Mouse (Mus musculus): ENCODE data around the gene Tnrc6c. TPM values are rescaled to one million over a fixed set of nuclear protein-coding genes. Genes with fewer than 3 reads are reported as not detected.

Tnrc6c gene
- total and polyA plus RNA-seq, 3 experiments, result 6.9 to 16.7 (median 12.8) TPM

DNA sequence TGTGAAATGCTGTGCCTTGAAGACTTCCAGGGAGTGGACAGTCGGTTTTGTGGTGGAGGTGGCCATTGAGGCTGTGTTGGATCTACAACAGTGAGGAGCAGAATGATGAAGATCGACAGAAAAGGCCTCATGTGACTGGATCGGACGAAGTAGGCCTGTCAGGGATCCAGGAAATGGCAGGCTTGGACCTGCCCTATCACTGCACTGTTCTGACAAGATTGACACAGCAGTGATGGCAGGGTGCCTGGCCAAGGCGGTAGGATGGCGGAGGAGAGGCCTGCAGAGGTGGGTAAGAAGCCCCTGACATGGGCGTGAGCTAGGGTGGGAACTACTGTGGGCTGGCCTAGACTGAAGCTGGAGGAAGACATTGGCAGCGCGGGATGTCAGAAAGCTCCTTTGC lies 110.2 kb downstream of the Tnrc6c start:
- Histone ChIP-seq H3K27me3 (replicated peaks) (no peaks in the 10 kb centered on the region), H3K9me3 (replicated peaks; ENCODE audit: low read length) (no peaks in the 10 kb centered on the region), H3K4me3 (replicated peaks in 1 of 3; ENCODE audit: low read depth in 2 of 3, low read length in 2 of 3, poor library complexity in 1 of 3) (no peak overlapping the region), H3K4me2 (ENCODE audit: insufficient read depth, low read depth, poor library complexity, severe bottlenecking) (no peak overlapping the region), H3K9ac (ENCODE audit: insufficient read depth, low read depth) (no peak overlapping the region), H3K4me1 (ENCODE audit: control insufficient read depth in 1 of 2, insufficient read depth in 2 of 2) (peaks cover 7 to 34% of the 10 kb centered on the region in 2 experiments), H3K79me2 (replicated peaks; ENCODE audit: control insufficient read depth, extremely low read depth, insufficient read depth, poor library complexity, severe bottlenecking) (no peaks in the 10 kb centered on the region), H3K36me3 (replicated peaks in 1 of 2; ENCODE audit: control insufficient read depth in 1 of 2, insufficient read depth in 1 of 2, low read length in 1 of 2) (peaks cover 68 to 85% of the 10 kb centered on the region in 2 experiments), H3K27ac (ENCODE audit: insufficient read depth, low read depth) (no peak overlapping the region)
- TF ChIP-seq RCOR1 (conservative IDR thresholded peaks at IDR 0.05; ENCODE audit: low read depth, low read length) (no peak), MAX (IDR thresholded peaks at IDR 0.05; ENCODE audit: low read length) (no peak), ELF1 (IDR thresholded peaks at IDR 0.05; ENCODE audit: low read depth, low read length) (no peak), CHD1 (IDR thresholded peaks at IDR 0.05; ENCODE audit: low read depth, low read length) (no peak), GABPA (IDR thresholded peaks at IDR 0.05; ENCODE audit: insufficient replicate concordance, low read depth, low read length) (no peak), CHD2 (IDR thresholded peaks at IDR 0.05; ENCODE audit: low read length) (no peak), PAX5 (IDR thresholded peaks at IDR 0.05; ENCODE audit: low read length) (no peak), MEF2A (IDR thresholded peaks at IDR 0.05; ENCODE audit: borderline replicate concordance, low read depth, low read length) (no peak), POLR2AphosphoS2 (IDR thresholded peaks at IDR 0.05; ENCODE audit: low read depth, low read length) (no peak), TBP (conservative IDR thresholded peaks at IDR 0.05; ENCODE audit: low read depth, low read length) (no peak), SIN3A (IDR thresholded peaks at IDR 0.05; ENCODE audit: low read length) (no peak), CTCF (conservative IDR thresholded peaks at IDR 0.05 in 1 of 2, IDR thresholded peaks at IDR 0.05 in 1 of 2; ENCODE audit: low read depth in 2 of 2, low read length in 2 of 2) (no peak), MAFK (IDR thresholded peaks at IDR 0.05; ENCODE audit: insufficient replicate concordance, low read length) (no peak), JUND (conservative IDR thresholded peaks at IDR 0.05; ENCODE audit: low read depth, low read length) (no peak), UBTF (IDR thresholded peaks at IDR 0.05; ENCODE audit: low read depth, low read length) (no peak), IRF4 (IDR thresholded peaks at IDR 0.05; ENCODE audit: low read depth, low read length) (no peak), ZC3H11A (IDR thresholded peaks at IDR 0.05; ENCODE audit: low read depth, low read length) (no peak), ETS1 (conservative IDR thresholded peaks at IDR 0.05; ENCODE audit: low read depth, low read length) (no peak)
- dilution Hi-C loops (cut with MboI; ENCODE audit: extremely low pct_ligation_motif_present, extremely low pct_unique_long_range_greater_than_20kb, low sequenced_read_pairs), result no loop called here
- no peak for DNase-seq (ENCODE audit: extremely low read depth)
- in situ Hi-C loops (cut with MboI; ENCODE audit: low pct_ligation_motif_present, low pct_unique_long_range_greater_than_20kb, low sequenced_read_pairs), result no loop called here

- no peak overlapping the region for H3K4me2 ChIP-seq (ENCODE audit: insufficient read depth, low read depth, poor library complexity, severe bottlenecking)
- H3K79me2 ChIP-seq (replicated peaks; ENCODE audit: control insufficient read depth, extremely low read depth, insufficient read depth, poor library complexity, severe bottlenecking), result no peaks in the 10 kb centered on the region
- no peak overlapping the region for H3K27ac ChIP-seq (ENCODE audit: insufficient read depth, low read depth)
- H3K4me1 ChIP-seq (ENCODE audit: control insufficient read depth in 1 of 2, insufficient read depth in 2 of 2), result peaks cover 8 to 44% of the 10 kb centered on the region in 2 experiments
- TF ChIP-seq POLR2A (IDR thresholded peaks at IDR 0.05; ENCODE audit: low read depth, low read length), result no peak
- no peak for TF ChIP-seq ZNF384 (IDR thresholded peaks at IDR 0.05; ENCODE audit: low read depth, low read length)
- TF ChIP-seq ZMIZ1 (IDR thresholded peaks at IDR 0.05; ENCODE audit: low read depth, low read length), result no peak
- in situ Hi-C loops (cut with MboI; ENCODE audit: low pct_ligation_motif_present, low pct_unique_long_range_greater_than_20kb, low sequenced_read_pairs), result no loop called here
- no peak for DNase-seq (ENCODE audit: extremely low read depth)
- H3K27me3 ChIP-seq (replicated peaks), result no peaks in the 10 kb centered on the region
- dilution Hi-C loops (cut with MboI; ENCODE audit: extremely low pct_ligation_motif_present, extremely low pct_unique_long_range_greater_than_20kb, low sequenced_read_pairs), result no loop called here
- no peaks in the 10 kb centered on the region for H3K9me3 ChIP-seq (replicated peaks; ENCODE audit: low read length)
- H3K4me3 ChIP-seq (replicated peaks in 1 of 3; ENCODE audit: low read depth in 2 of 3, low read length in 2 of 3, poor library complexity in 1 of 3), result no peak overlapping the region
- peaks cover 63 to 86% of the 10 kb centered on the region in 2 experiments for H3K36me3 ChIP-seq (replicated peaks in 1 of 2; ENCODE audit: control insufficient read depth in 1 of 2, insufficient read depth in 1 of 2, low read length in 1 of 2)
- no peak overlapping the region for H3K9ac ChIP-seq (ENCODE audit: insufficient read depth, low read depth)
These were observed 111.3 kb downstream of the Tnrc6c start for GRCm38 (mm10) chr11:117765361-117765760.
